Mouse (Mus musculus) ES-Bruce4 (cell line): ENCODE results near the gene Dlgap4. TPM values are rescaled to one million over a fixed set of nuclear protein-coding genes. Genes with fewer than 3 reads are reported as not detected.

Experiments
- H3K27ac ChIP-seq: 2 replicates; pipeline ENCODE4 v1.5.1; 2012; ENCODE audit warnings: low read length, inconsistent platforms; ENCODE audit not compliant: insufficient read depth
- H3K27me3 ChIP-seq: 2 replicates; pipeline ENCODE4 v1.6.1; 2012; ENCODE audit warnings: mild to moderate bottlenecking, low read length, inconsistent platforms; ENCODE audit not compliant: control insufficient read depth, poor library complexity, insufficient read depth, severe bottlenecking
- H3K36me3 ChIP-seq: 2 replicates; pipeline ENCODE4 v1.6.1; 2012; ENCODE audit warnings: inconsistent platforms, mild to moderate bottlenecking, low read length, moderate library complexity; ENCODE audit not compliant: control insufficient read depth, poor library complexity, insufficient read depth, severe bottlenecking
- H3K4me1 ChIP-seq: one replicate; pipeline ENCODE4 v1.8.1; 2011; ENCODE audit warnings: low read length; ENCODE audit not compliant: control insufficient read depth, insufficient read depth
- H3K4me3 ChIP-seq: 2 replicates; pipeline ENCODE4 v1.5.1; 2011; ENCODE audit warnings: low read depth, mild to moderate bottlenecking, low read length
- H3K9ac ChIP-seq: 2 replicates; pipeline ENCODE4 v1.6.1; 2012; ENCODE audit warnings: low read depth, mild to moderate bottlenecking, inconsistent platforms; ENCODE audit not compliant: poor library complexity, severe bottlenecking
- H3K9me3 ChIP-seq: replicated peaks from 2 replicates; pipeline ENCODE4 v1.6.1; 2012; ENCODE audit warnings: mild to moderate bottlenecking, low read length, inconsistent platforms; ENCODE audit not compliant: control insufficient read depth, poor library complexity, insufficient read depth, severe bottlenecking
- CTCF ChIP-seq: IDR thresholded peaks from one replicate; pipeline ENCODE4 v1.8.1; 2011; ENCODE audit warnings: low read depth, low read length
- EP300 ChIP-seq: IDR thresholded peaks from 2 replicates; pipeline ENCODE4 v1.6.1; 2011; ENCODE audit warnings: low read depth, low read length; ENCODE audit not compliant: insufficient read depth
- POLR2A ChIP-seq: IDR thresholded peaks from one replicate; pipeline ENCODE4 v1.8.1; 2011; ENCODE audit warnings: low read length; ENCODE audit not compliant: insufficient read depth
- polyA plus RNA-seq: library from polyadenylated mRNA; stranded (reverse); fragments of >200 nt; gene quantifications from 2 replicates; pipeline ENCODE4 v1.2.4, GENCODE M21; 2011; ENCODE audit warnings: low read depth; ENCODE audit not compliant: missing spikeins, insufficient read depth, insufficient read length

The Dlgap4 gene
- polyA plus RNA-seq, 1 experiment: 60.6 TPM

GRCm38 (mm10) chr2:156764747-156765146 lies 151.2 kb downstream of the Dlgap4 start:
- Histone ChIP-seq H3K9me3 (peaks cover 19% of the 10 kb centered on the region), H3K9ac (no peak overlapping the region), H3K27me3 (no peaks in the 10 kb centered on the region), H3K27ac (no peak overlapping the region), H3K4me1 (no peaks in the 10 kb centered on the region), H3K4me3 (no peak overlapping the region), H3K36me3 (peaks cover 16% of the 10 kb centered on the region)
- TF ChIP-seq EP300 (no peak), POLR2A (no peak), CTCF (no peak)

DNA sequence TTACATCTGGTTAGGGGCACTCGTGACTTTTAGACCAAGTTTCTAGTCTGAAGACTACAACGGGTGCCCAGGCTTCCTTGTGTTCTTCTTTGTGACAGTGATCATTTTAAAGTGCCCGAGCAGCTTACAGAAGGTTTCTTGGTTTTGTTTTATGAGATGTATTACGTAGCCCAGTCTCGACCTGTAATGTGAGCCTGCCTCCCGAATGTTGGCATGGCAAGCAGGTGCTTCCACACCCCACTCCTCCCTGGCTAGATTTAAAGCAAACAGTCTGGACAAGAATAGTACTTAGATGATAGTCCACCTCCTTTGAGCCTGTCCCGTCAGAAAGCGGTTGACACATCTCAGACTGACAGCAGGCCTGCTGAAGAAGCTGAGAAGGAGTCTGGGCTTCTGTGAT lies 152.1 kb downstream of the Dlgap4 start:
- H3K9ac ChIP-seq: no peak overlapping the region
- H3K4me3 ChIP-seq: no peak overlapping the region
- H3K9me3 ChIP-seq: peaks cover 19% of the 10 kb centered on the region
- H3K27me3 ChIP-seq: no peaks in the 10 kb centered on the region
- TF ChIP-seq POLR2A (no peak), CTCF (no peak), EP300 (no peak)
- no peaks in the 10 kb centered on the region for H3K4me1 ChIP-seq
- peaks cover 16% of the 10 kb centered on the region for H3K36me3 ChIP-seq
- H3K27ac ChIP-seq: no peak overlapping the region

DNA sequence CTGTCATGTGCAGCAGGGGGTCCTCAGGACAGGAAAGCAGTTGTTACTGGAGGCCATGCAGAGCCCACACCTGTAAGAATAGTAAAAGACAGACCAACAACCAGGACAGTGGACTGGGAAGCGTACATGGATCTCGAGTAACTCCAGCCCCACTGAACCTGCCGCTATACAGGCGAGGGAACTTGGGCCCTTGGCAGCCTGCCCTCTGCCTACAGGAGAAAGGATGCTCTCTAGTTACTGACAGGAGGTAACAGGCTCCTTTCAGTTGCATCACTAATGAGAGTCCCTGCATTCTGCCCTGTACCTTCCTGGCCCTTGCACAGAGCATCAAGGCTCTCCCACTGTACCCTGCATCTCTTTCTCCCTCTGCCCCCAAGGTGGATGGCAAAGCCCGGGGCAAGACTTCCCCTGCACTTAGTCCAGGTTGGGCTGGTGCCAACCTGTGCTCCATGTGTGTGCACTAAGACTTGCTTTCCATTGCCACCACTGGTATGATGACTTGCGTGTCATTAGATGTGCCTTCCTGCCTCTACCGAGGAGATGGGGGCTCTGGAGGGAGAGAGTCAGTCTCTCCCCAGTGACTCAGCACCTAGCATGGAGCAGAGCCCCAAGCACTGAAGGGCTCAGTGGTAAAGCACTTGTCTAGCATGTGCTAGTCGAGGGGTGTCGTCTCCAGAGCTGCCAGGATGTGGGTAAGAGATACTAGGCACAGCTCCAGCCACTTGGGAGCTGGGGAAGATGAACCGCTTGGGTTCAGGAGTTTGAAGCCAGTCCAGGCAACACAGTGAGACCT lies 152.9 kb downstream of the Dlgap4 start:
- Histone ChIP-seq H3K9ac (no peak overlapping the region), H3K4me1 (no peaks in the 10 kb centered on the region), H3K4me3 (no peak overlapping the region), H3K36me3 (peaks cover 9% of the 10 kb centered on the region), H3K27ac (no peak overlapping the region), H3K27me3 (no peaks in the 10 kb centered on the region), H3K9me3 (peaks cover 15% of the 10 kb centered on the region)
- TF ChIP-seq CTCF (no peak), EP300 (no peak), POLR2A (no peak)

GRCm38 (mm10) chr2:156767108-156767507 lies 153.6 kb downstream of the Dlgap4 start:
- H3K27me3 ChIP-seq: no peaks in the 10 kb centered on the region
- H3K4me1 ChIP-seq: no peaks in the 10 kb centered on the region
- peaks cover 4% of the 10 kb centered on the region; the same call in 1 of the 2 replicates for H3K36me3 ChIP-seq
- TF ChIP-seq EP300: no peak
- TF ChIP-seq POLR2A: no peak
- TF ChIP-seq CTCF: no peak
- H3K9me3 ChIP-seq: peaks cover 10% of the 10 kb centered on the region
- no peak overlapping the region for H3K9ac ChIP-seq
- no peak overlapping the region for H3K27ac ChIP-seq
- no peak overlapping the region for H3K4me3 ChIP-seq

GRCm38 (mm10) chr2:156769274-156769673 lies 155.8 kb downstream of the Dlgap4 start:
- no peaks in the 10 kb centered on the region for H3K4me1 ChIP-seq

GRCm38 (mm10) chr2:156773470-156773869 lies 160.0 kb downstream of the Dlgap4 start:
- no peak overlapping the region for H3K9ac ChIP-seq
- no peak overlapping the region for H3K4me3 ChIP-seq
- TF ChIP-seq POLR2A: no peak
- no peak for TF ChIP-seq CTCF
- no peak for TF ChIP-seq EP300
- no peaks in the 10 kb centered on the region for H3K36me3 ChIP-seq
- H3K9me3 ChIP-seq: no peaks in the 10 kb centered on the region
- no peaks in the 10 kb centered on the region for H3K27me3 ChIP-seq
- no peaks in the 10 kb centered on the region for H3K4me1 ChIP-seq
- no peak overlapping the region for H3K27ac ChIP-seq

More at GRCm38 (mm10) chr2:156769274-156769673, 155.8 kb downstream of the Dlgap4 start:
- Histone ChIP-seq H3K36me3 (no peaks in the 10 kb centered on the region), H3K9ac (no peak overlapping the region), H3K27ac (no peak overlapping the region), H3K4me3 (no peak overlapping the region), H3K9me3 (no peaks in the 10 kb centered on the region), H3K27me3 (no peaks in the 10 kb centered on the region)
- TF ChIP-seq EP300 (no peak), CTCF (no peak), POLR2A (no peak)
